Mouse (Mus musculus): Measurements from ENCODE around the gene Fbxo28.
"Not testable (repeated sequence)": the region's sequence is repeated elsewhere in the genome, so short reads cannot be mapped to it uniquely, and the experiment has no call there.

The Fbxo28 gene

GRCm38 (mm10) chr1:182341993-182342392 is 564 bp upstream of the Fbxo28 start:
- no peak for DNase-seq (ENCODE audit: low read depth, low spot score)

- no peak for DNase-seq (ENCODE audit: low read depth, low spot score)
Observed at GRCm38 (mm10) chr1:182340281-182340680, 1.1 kb downstream of the Fbxo28 start.

- no peak for DNase-seq (ENCODE audit: low read depth, low spot score)
Observed at GRCm38 (mm10) chr1:182338961-182339565, 2.4 kb downstream of the Fbxo28 start.

GRCm38 (mm10) chr1:182333766-182334437 is 7.5 kb downstream of the Fbxo28 start:
- DNase-seq (ENCODE audit: low read depth, low spot score), result no peak

- no peak for DNase-seq (ENCODE audit: low read depth, low spot score)
Observed at GRCm38 (mm10) chr1:182332090-182333034, 9.1 kb downstream of the Fbxo28 start.

- no peak for DNase-seq (ENCODE audit: low read depth, low spot score)
Observed at GRCm38 (mm10) chr1:182325919-182326318, 15.5 kb downstream of the Fbxo28 start.

GRCm38 (mm10) chr1:182324552-182324951 is 16.9 kb downstream of the Fbxo28 start:
- no peak for DNase-seq (ENCODE audit: low read depth, low spot score)

GRCm38 (mm10) chr1:182323139-182323538 is 18.3 kb downstream of the Fbxo28 start:
- DNase-seq (ENCODE audit: low read depth, low spot score), result no peak

GRCm38 (mm10) chr1:182314201-182314600 is 27.2 kb downstream of the Fbxo28 start:
- no peak for DNase-seq (ENCODE audit: low read depth, low spot score)

- no peak for DNase-seq (ENCODE audit: low read depth, low spot score)
Observed at GRCm38 (mm10) chr1:182313181-182313580, 28.2 kb downstream of the Fbxo28 start.

GRCm38 (mm10) chr1:182311376-182311775 is 30.1 kb downstream of the Fbxo28 start:
- no peak for DNase-seq (ENCODE audit: low read depth, low spot score)

- DNase-seq (ENCODE audit: low read depth, low spot score), result no peak
Observed at GRCm38 (mm10) chr1:182310316-182310715, 31.1 kb downstream of the Fbxo28 start.

- DNase-seq (ENCODE audit: low read depth, low spot score), result no peak
Observed at GRCm38 (mm10) chr1:182309403-182309802, 32.0 kb downstream of the Fbxo28 start.

- no peak for DNase-seq (ENCODE audit: low read depth, low spot score)
Observed at GRCm38 (mm10) chr1:182302916-182303315, 38.5 kb downstream of the Fbxo28 start.

GRCm38 (mm10) chr1:182302176-182302870 is 39.1 kb downstream of the Fbxo28 start:
- peak; percentile 33 for DNase-seq (ENCODE audit: low read depth, low spot score)

- DNase-seq (ENCODE audit: low read depth, low spot score), result no peak
Observed at GRCm38 (mm10) chr1:182297821-182298220, 43.6 kb downstream of the Fbxo28 start.

GRCm38 (mm10) chr1:182297246-182297645 is 44.2 kb downstream of the Fbxo28 start:
- no peak for DNase-seq (ENCODE audit: low read depth, low spot score)

- no peak for DNase-seq (ENCODE audit: low read depth, low spot score)
Observed at GRCm38 (mm10) chr1:182296816-182297215, 44.6 kb downstream of the Fbxo28 start.

- no peak for DNase-seq (ENCODE audit: low read depth, low spot score)
Observed at GRCm38 (mm10) chr1:182296141-182296540, 45.3 kb downstream of the Fbxo28 start.

- no peak for DNase-seq (ENCODE audit: low read depth, low spot score)
Observed at GRCm38 (mm10) chr1:182292291-182292690, 49.1 kb downstream of the Fbxo28 start.

GRCm38 (mm10) chr1:182290741-182291140 is 50.7 kb downstream of the Fbxo28 start:
- not testable (repeated sequence) for DNase-seq (ENCODE audit: low read depth, low spot score)

- no peak for DNase-seq (ENCODE audit: low read depth, low spot score)
Observed at GRCm38 (mm10) chr1:182289781-182290180, 51.6 kb downstream of the Fbxo28 start.

All from telencephalon, adult 2 months (tissue).